16 mouse cellular contexts compared by ENCODE assay signal in genomic region chr5:91200448-91200847, GRCm38 (mm10).
DNase-seq lines count a peak whose midpoint lies in the region; ATAC-seq and TF ChIP-seq lines count a peak whose summit lies in the region.
"Had no signal": no experiment of that assay in that cellular context is flagged by ENCODE, and none has a peak within 500 bp of the region (broad histone marks: within the 10 kb centered on the region; RNA-seq: fewer than 3 reads in every experiment).

No protein-coding gene starts in this region.

- ATAC-seq in heart, postnatal 0 days (ENCODE audit: insufficient read depth, low read depth): peak; percentile 85
- peak; percentile 52; the same call in 1 of the 2 replicates for ATAC-seq in liver, embryonic 14.5 days (ENCODE audit: insufficient read depth)
- ATAC-seq in midbrain, embryonic 14.5 days (ENCODE audit: low FRiP score, low TSS enrichment): no peak
- ATAC-seq: forebrain, embryonic 13.5 days had no signal

- H3K4me2 ChIP-seq in heart, postnatal 0 days (ENCODE audit: low read depth, low read length): no peak overlapping the region
- no peak overlapping the region for H3K4me2 ChIP-seq in liver, embryonic 14.5 days (ENCODE audit: low read depth)
- H3K4me2 ChIP-seq in midbrain, embryonic 14.5 days (ENCODE audit: low read length): no peak overlapping the region
- H3K4me2 ChIP-seq: forebrain, embryonic 13.5 days; hindbrain, embryonic 14.5 days; neural tube, embryonic 15.5 days had no signal

- DNase-seq in heart, adult 18-20 months: peak; percentile 49 to 56
- no peak for DNase-seq in heart, postnatal 25 days (ENCODE audit: low spot score)
- DNase-seq in 416B (ENCODE audit: low read depth): peak; percentile 31
- peak; percentile 82 for DNase-seq in heart, postnatal 0 days (ENCODE audit: low spot score)
- DNase-seq in liver, embryonic 14.5 days (ENCODE audit: low read depth in 3 of 3, low spot score in 3 of 3): peak in 1 of 3 experiments; percentile 2
- no peak for DNase-seq in midbrain, embryonic 14.5 days
- DNase-seq in layer of hippocampus, adult 9-11 months: no peak
- no peak for DNase-seq in layer of hippocampus, adult 9-10 months (ENCODE audit: low spot score)
- DNase-seq: adrenal gland, adult 2 months; cerebellum, postnatal 25 days; gastrocnemius, postnatal 10 days; right cerebral cortex, postnatal 14 days had no signal

- 8% methylated on average over 5 of the region's 5 CpGs for WGBS in heart, postnatal 0 days
- WGBS in liver, embryonic 14.5 days (ENCODE audit: insufficient replicate concordance): 10% methylated on average over 5 of the region's 5 CpGs
- 80% methylated on average over 5 of the region's 5 CpGs for WGBS in midbrain, embryonic 14.5 days

- no peaks in the 10 kb centered on the region for H3K27me3 ChIP-seq in heart, postnatal 0 days (ENCODE audit: control insufficient read depth, insufficient read depth, low read length)
- H3K27me3 ChIP-seq in liver, embryonic 14.5 days (ENCODE audit: control insufficient read depth, insufficient read depth, low read length): no peaks in the 10 kb centered on the region
- no peaks in the 10 kb centered on the region for H3K27me3 ChIP-seq in midbrain, embryonic 14.5 days (ENCODE audit: control insufficient read depth, insufficient read depth, low read length)
- H3K27me3 ChIP-seq: forebrain, embryonic 13.5 days; neural tube, embryonic 15.5 days had no signal

- no peaks in the 10 kb centered on the region for H3K36me3 ChIP-seq in heart, postnatal 0 days (replicated peaks; ENCODE audit: control insufficient read depth, insufficient read depth, low read length)
- H3K36me3 ChIP-seq in liver, embryonic 14.5 days (replicated peaks; ENCODE audit: control insufficient read depth, insufficient read depth, low read depth): no peaks in the 10 kb centered on the region
- H3K36me3 ChIP-seq in midbrain, embryonic 14.5 days (ENCODE audit: control insufficient read depth, insufficient read depth, low read length): no peaks in the 10 kb centered on the region
- H3K36me3 ChIP-seq: neural tube, embryonic 15.5 days had no signal

- 0 out of 2 replicates have a peak overlapping the region, but pooled peaks have one; percentile 22 for H3K27ac ChIP-seq in heart, postnatal 0 days (ENCODE audit: low read depth)
- H3K27ac ChIP-seq in liver, embryonic 14.5 days: no peak overlapping the region
- H3K27ac ChIP-seq in midbrain, embryonic 14.5 days (replicated peaks; ENCODE audit: low read depth, low read length): no peak overlapping the region
- H3K27ac ChIP-seq: forebrain, embryonic 13.5 days; hindbrain, embryonic 14.5 days; kidney, postnatal 0 days; neural tube, embryonic 15.5 days had no signal

- H3K9ac ChIP-seq in heart, postnatal 0 days (replicated peaks; ENCODE audit: low read depth, low read length): no peak overlapping the region
- H3K9ac ChIP-seq in liver, embryonic 14.5 days (replicated peaks): no peak overlapping the region
- no peak overlapping the region for H3K9ac ChIP-seq in midbrain, embryonic 14.5 days (replicated peaks; ENCODE audit: low read length)
- H3K9ac ChIP-seq: forebrain, embryonic 13.5 days; hindbrain, embryonic 14.5 days; neural tube, embryonic 15.5 days had no signal

- peaks cover 10% of the 10 kb centered on the region for H3K4me1 ChIP-seq in heart, postnatal 0 days (ENCODE audit: control insufficient read depth, insufficient read depth)
- H3K4me1 ChIP-seq in liver, embryonic 14.5 days (replicated peaks; ENCODE audit: control insufficient read depth in 2 of 2, insufficient read depth in 2 of 2, low read length in 1 of 2): no peaks in the 10 kb centered on the region
- no peaks in the 10 kb centered on the region for H3K4me1 ChIP-seq in midbrain, embryonic 14.5 days (ENCODE audit: control insufficient read depth, insufficient read depth, low read length)
- H3K4me1 ChIP-seq: forebrain, embryonic 13.5 days; neural tube, embryonic 15.5 days had no signal

- intact Hi-C loops in heart, postnatal 25 days (cut with DNase I): no loop called here

- no peak overlapping the region for H3K4me3 ChIP-seq in heart, postnatal 0 days (ENCODE audit: low read depth, low read length)
- H3K4me3 ChIP-seq in liver, embryonic 14.5 days (ENCODE audit: insufficient read depth in 1 of 2, low read depth in 2 of 2, low read length in 2 of 2): no peak overlapping the region
- H3K4me3 ChIP-seq in midbrain, embryonic 14.5 days (replicated peaks; ENCODE audit: low read depth, low read length): no peak overlapping the region
- H3K4me3 ChIP-seq: forebrain, embryonic 13.5 days; neural tube, embryonic 15.5 days had no signal

- H3K9me3 ChIP-seq in heart, postnatal 0 days (replicated peaks; ENCODE audit: control insufficient read depth, low read length): no peaks in the 10 kb centered on the region
- H3K9me3 ChIP-seq in liver, embryonic 14.5 days (ENCODE audit: control insufficient read depth, low read length): no peaks in the 10 kb centered on the region
- H3K9me3 ChIP-seq in midbrain, embryonic 14.5 days (ENCODE audit: control insufficient read depth, low read length): no peaks in the 10 kb centered on the region
- H3K9me3 ChIP-seq: forebrain, embryonic 13.5 days; neural tube, embryonic 15.5 days had no signal

- no peak for TF ChIP-seq CTCF in heart, postnatal 0 days (IDR thresholded peaks at IDR 0.05; ENCODE audit: low read depth)
- no peak for TF ChIP-seq CTCF in liver, embryonic 14.5 days (IDR thresholded peaks at IDR 0.05; ENCODE audit: low read depth)

- peak; percentile 92 for TF ChIP-seq EP300 in heart, postnatal 0 days (IDR thresholded peaks at IDR 0.05; ENCODE audit: low read depth)
- TF ChIP-seq EP300 in liver, embryonic 14.5 days (IDR thresholded peaks at IDR 0.05; ENCODE audit: low read depth): no peak; the same call in 1 of the 2 replicates

Comparison
In these comparisons a context has a peak if more than half of its experiments do, and no peak if none do; other contexts are left out.
1. DNase-seq: peak in heart, adult 18-20 months (2 of 2), 416B (single experiment) and heart, postnatal 0 days (single experiment); none in heart, postnatal 25 days (single experiment), midbrain, embryonic 14.5 days (single experiment), layer of hippocampus, adult 9-11 months (single experiment) and layer of hippocampus, adult 9-10 months (single experiment).